Mouse (Mus musculus): ENCODE measurements around the gene Hmgcs2.

GRCm38 (mm10) chr3:98237240-98237639, 43.0 kb upstream of the Hmgcs2 start:
- no peak for TF ChIP-seq POLR2A (IDR thresholded peaks at IDR 0.05; ENCODE audit: borderline replicate concordance, extremely low read depth, low read depth, low read length)
- TF ChIP-seq CTCF (IDR thresholded peaks at IDR 0.05; ENCODE audit: insufficient read depth, low read length), result no peak

Measured in lung, adult 2 months (tissue).